Mouse (Mus musculus): Measurements from ENCODE around the gene Spint1. TPM values are rescaled to one million over a fixed set of nuclear protein-coding genes. Genes with fewer than 3 reads are reported as not detected.

Spint1 gene
- polyA plus RNA-seq, 1 experiment, result 57.3 TPM

GRCm38 (mm10) chr2:119298330-119298729, 61.2 kb downstream of the Spint1 start:
- no peak overlapping the region for H3K4me3 ChIP-seq (ENCODE audit: low read depth, low read length)
- no peaks in the 10 kb centered on the region for H3K27me3 ChIP-seq (ENCODE audit: control insufficient read depth, insufficient read depth, low read length, poor library complexity, severe bottlenecking)
- no peaks in the 10 kb centered on the region for H3K4me1 ChIP-seq (ENCODE audit: control insufficient read depth, insufficient read depth, low read length)
- TF ChIP-seq EP300 (IDR thresholded peaks at IDR 0.05; ENCODE audit: insufficient read depth, low read depth, low read length), result no peak
- peak; percentile 86 for TF ChIP-seq CTCF (IDR thresholded peaks at IDR 0.05; ENCODE audit: low read depth, low read length)
- no peak for TF ChIP-seq POLR2A (IDR thresholded peaks at IDR 0.05; ENCODE audit: insufficient read depth, low read length)
- H3K27ac ChIP-seq (ENCODE audit: insufficient read depth, low read length), result no peak overlapping the region
- H3K9me3 ChIP-seq (replicated peaks; ENCODE audit: control insufficient read depth, insufficient read depth, low read length, poor library complexity, severe bottlenecking), result no peaks in the 10 kb centered on the region
- no peak overlapping the region for H3K9ac ChIP-seq (ENCODE audit: low read depth, poor library complexity, severe bottlenecking)
- H3K36me3 ChIP-seq (ENCODE audit: control insufficient read depth, insufficient read depth, low read length, poor library complexity, severe bottlenecking), result no peaks in the 10 kb centered on the region

- TF ChIP-seq CTCF (IDR thresholded peaks at IDR 0.05; ENCODE audit: low read depth, low read length) (no peak), POLR2A (IDR thresholded peaks at IDR 0.05; ENCODE audit: insufficient read depth, low read length) (no peak), EP300 (IDR thresholded peaks at IDR 0.05; ENCODE audit: insufficient read depth, low read depth, low read length) (no peak)
- Histone ChIP-seq H3K27me3 (ENCODE audit: control insufficient read depth, insufficient read depth, low read length, poor library complexity, severe bottlenecking) (no peaks in the 10 kb centered on the region), H3K4me1 (ENCODE audit: control insufficient read depth, insufficient read depth, low read length) (no peaks in the 10 kb centered on the region), H3K9me3 (replicated peaks; ENCODE audit: control insufficient read depth, insufficient read depth, low read length, poor library complexity, severe bottlenecking) (no peaks in the 10 kb centered on the region), H3K4me3 (ENCODE audit: low read depth, low read length) (no peak overlapping the region), H3K36me3 (ENCODE audit: control insufficient read depth, insufficient read depth, low read length, poor library complexity, severe bottlenecking) (no peaks in the 10 kb centered on the region), H3K27ac (ENCODE audit: insufficient read depth, low read length) (no peak overlapping the region), H3K9ac (ENCODE audit: low read depth, poor library complexity, severe bottlenecking) (no peak overlapping the region)
These were observed 61.7 kb downstream of the Spint1 start for GRCm38 (mm10) chr2:119298839-119299238.

Other genes with a start within 250 kb of the Spint1 start
- gene Ccdc32, start 208.0 kb upstream of the Spint1 start, polyA plus RNA-seq (2011; ENCODE audit: insufficient read depth, insufficient read length, low read depth, missing spikeins), result 8.7 and 9.2 TPM in 2 replicates
- gene Rpusd2, start 202.6 kb upstream of the Spint1 start, polyA plus RNA-seq (2011; ENCODE audit: insufficient read depth, insufficient read length, low read depth, missing spikeins), result 16.2 and 16.8 TPM in 2 replicates
- 90.2 and 96.0 TPM in 2 replicates for gene Knl1, start 190.2 kb upstream of the Spint1 start, polyA plus RNA-seq (2011; ENCODE audit: insufficient read depth, insufficient read length, low read depth, missing spikeins)
- gene Rad51, start 124.6 kb upstream of the Spint1 start, polyA plus RNA-seq (2011; ENCODE audit: insufficient read depth, insufficient read length, low read depth, missing spikeins), result 117 and 128 TPM in 2 replicates
- 22.0 and 25.4 TPM in 2 replicates for gene Rmdn3, start 80.3 kb upstream of the Spint1 start, polyA plus RNA-seq (2011; ENCODE audit: insufficient read depth, insufficient read length, low read depth, missing spikeins)
- gene Gchfr, start 69.6 kb upstream of the Spint1 start, polyA plus RNA-seq (2011; ENCODE audit: insufficient read depth, insufficient read length, low read depth, missing spikeins), result 2.2 and 6.0 TPM in 2 replicates
- 0.21 TPM in 1 of 2 replicates, not detected in the other for gene Gm14137, start 62.9 kb upstream of the Spint1 start, polyA plus RNA-seq (2011; ENCODE audit: insufficient read depth, insufficient read length, low read depth, missing spikeins)
- 11.9 and 13.4 TPM in 2 replicates for gene Zfyve19, start 28.7 kb upstream of the Spint1 start, polyA plus RNA-seq (2011; ENCODE audit: insufficient read depth, insufficient read length, low read depth, missing spikeins)
- gene Dnajc17, start 28.6 kb upstream of the Spint1 start, polyA plus RNA-seq (2011; ENCODE audit: insufficient read depth, insufficient read length, low read depth, missing spikeins), result 12.0 and 12.5 TPM in 2 replicates
- gene Ppp1r14d, start 7.5 kb upstream of the Spint1 start, polyA plus RNA-seq (2011; ENCODE audit: insufficient read depth, insufficient read length, low read depth, missing spikeins), result not detected in 2 replicates
- 0.36 and 0.78 TPM in 2 replicates for gene Rhov, start 33.9 kb downstream of the Spint1 start, polyA plus RNA-seq (2011; ENCODE audit: insufficient read depth, insufficient read length, low read depth, missing spikeins)
- gene Vps18, start 51.4 kb downstream of the Spint1 start, polyA plus RNA-seq (2011; ENCODE audit: insufficient read depth, insufficient read length, low read depth, missing spikeins), result 11.7 and 12.8 TPM in 2 replicates
- 0.18 TPM in 1 of 2 replicates, not detected in the other for gene Dll4, start 88.4 kb downstream of the Spint1 start, polyA plus RNA-seq (2011; ENCODE audit: insufficient read depth, insufficient read length, low read depth, missing spikeins)
- 3.6 and 3.8 TPM in 2 replicates for gene Chac1, start 113.9 kb downstream of the Spint1 start, polyA plus RNA-seq (2011; ENCODE audit: insufficient read depth, insufficient read length, low read depth, missing spikeins)
- gene Ino80, start 240.3 kb downstream of the Spint1 start, polyA plus RNA-seq (2011; ENCODE audit: insufficient read depth, insufficient read length, low read depth, missing spikeins), result 27.8 and 28.0 TPM in 2 replicates